Mouse (Mus musculus): Measurements from ENCODE around the gene Ptprm. TPM values are rescaled to one million over a fixed set of nuclear protein-coding genes. Genes with fewer than 3 reads are reported as not detected.

The Ptprm gene
- polyA plus RNA-seq, 1 experiment from 2014 or later, result 16.1 TPM

GRCm38 (mm10) chr17:66755191-66755654, 599.0 kb downstream of the Ptprm start:
- no peaks in the 10 kb centered on the region for H3K27me3 ChIP-seq (replicated peaks)
- 39% methylated on average over 3 of the region's 3 CpGs for WGBS
- H3K4me3 ChIP-seq, result no peak overlapping the region

GRCm38 (mm10) chr17:66754208-66754865, 599.9 kb downstream of the Ptprm start:
- H3K36me3 ChIP-seq, result no peaks in the 10 kb centered on the region
- WGBS, result 79% methylated on average over 9 of the region's 9 CpGs
- H3K4me2 ChIP-seq, result no peak overlapping the region
- no peaks in the 10 kb centered on the region for H3K4me1 ChIP-seq (replicated peaks)
- no peaks in the 10 kb centered on the region for H3K9me3 ChIP-seq (replicated peaks)
- H3K4me3 ChIP-seq, result no peak overlapping the region
- no peaks in the 10 kb centered on the region for H3K27me3 ChIP-seq (replicated peaks)
- no peak overlapping the region for H3K9ac ChIP-seq
- no peak overlapping the region for H3K27ac ChIP-seq (ENCODE audit: poor library complexity, severe bottlenecking)
- ATAC-seq (ENCODE audit: insufficient number of reproducible peaks, low FRiP score), result no peak

More at GRCm38 (mm10) chr17:66755191-66755654, 599.0 kb downstream of the Ptprm start:
- Histone ChIP-seq H3K4me1 (replicated peaks) (no peaks in the 10 kb centered on the region), H3K36me3 (no peaks in the 10 kb centered on the region), H3K9me3 (replicated peaks) (no peaks in the 10 kb centered on the region), H3K9ac (no peak overlapping the region), H3K27ac (ENCODE audit: poor library complexity, severe bottlenecking) (no peak overlapping the region), H3K4me2 (no peak overlapping the region)
- no peak for ATAC-seq (ENCODE audit: insufficient number of reproducible peaks, low FRiP score)

- Histone ChIP-seq H3K27me3 (replicated peaks) (no peaks in the 10 kb centered on the region), H3K9me3 (replicated peaks) (no peaks in the 10 kb centered on the region), H3K9ac (no peak overlapping the region), H3K4me2 (no peak overlapping the region), H3K27ac (ENCODE audit: poor library complexity, severe bottlenecking) (no peak overlapping the region), H3K36me3 (no peaks in the 10 kb centered on the region), H3K4me1 (replicated peaks) (no peaks in the 10 kb centered on the region), H3K4me3 (no peak overlapping the region)
- no peak for ATAC-seq (ENCODE audit: insufficient number of reproducible peaks, low FRiP score)
- WGBS, result 89% methylated on average over 8 of the region's 8 CpGs
Observed at GRCm38 (mm10) chr17:66751746-66752145, 602.5 kb downstream of the Ptprm start.

- H3K4me2 ChIP-seq, result no peak overlapping the region
- no peaks in the 10 kb centered on the region for H3K4me1 ChIP-seq (replicated peaks)
- no peak overlapping the region for H3K27ac ChIP-seq (ENCODE audit: poor library complexity, severe bottlenecking)
- no peak overlapping the region for H3K4me3 ChIP-seq
- no peaks in the 10 kb centered on the region for H3K9me3 ChIP-seq (replicated peaks)
- H3K9ac ChIP-seq, result no peak overlapping the region
- 74% methylated on average over 4 of the region's 4 CpGs for WGBS
- H3K27me3 ChIP-seq (replicated peaks), result no peaks in the 10 kb centered on the region
- no peaks in the 10 kb centered on the region for H3K36me3 ChIP-seq
- no peak for ATAC-seq (ENCODE audit: insufficient number of reproducible peaks, low FRiP score)
Observed at GRCm38 (mm10) chr17:66750481-66751206, 603.6 kb downstream of the Ptprm start.

- Histone ChIP-seq H3K27ac (ENCODE audit: poor library complexity, severe bottlenecking) (no peak overlapping the region), H3K4me2 (no peak overlapping the region), H3K4me3 (no peak overlapping the region), H3K36me3 (no peaks in the 10 kb centered on the region), H3K27me3 (replicated peaks) (no peaks in the 10 kb centered on the region), H3K4me1 (replicated peaks) (no peaks in the 10 kb centered on the region), H3K9ac (no peak overlapping the region), H3K9me3 (replicated peaks) (no peaks in the 10 kb centered on the region)
- 81% methylated on average over 7 of the region's 7 CpGs for WGBS
- ATAC-seq (ENCODE audit: insufficient number of reproducible peaks, low FRiP score), result no peak
Observed at GRCm38 (mm10) chr17:66749976-66750375, 604.3 kb downstream of the Ptprm start.

- 84% methylated on average over 8 of the region's 8 CpGs for WGBS
- H3K27ac ChIP-seq (ENCODE audit: poor library complexity, severe bottlenecking), result no peak overlapping the region
- H3K4me3 ChIP-seq, result no peak overlapping the region
- no peak for ATAC-seq (ENCODE audit: insufficient number of reproducible peaks, low FRiP score)
- no peak overlapping the region for H3K4me2 ChIP-seq
- no peak overlapping the region for H3K9ac ChIP-seq
- 0 out of 2 replicates have a peak, but pooled peaks cover 2% of the 10 kb centered on the region for H3K9me3 ChIP-seq (replicated peaks)
- no peaks in the 10 kb centered on the region for H3K4me1 ChIP-seq (replicated peaks)
- H3K36me3 ChIP-seq, result no peaks in the 10 kb centered on the region
- H3K27me3 ChIP-seq (replicated peaks), result no peaks in the 10 kb centered on the region
Observed at GRCm38 (mm10) chr17:66746506-66746905, 607.8 kb downstream of the Ptprm start.

- Histone ChIP-seq H3K4me2 (no peak overlapping the region), H3K9me3 (replicated peaks) (0 out of 2 replicates have a peak, but pooled peaks cover 2% of the 10 kb centered on the region), H3K4me1 (replicated peaks) (peaks cover 9% of the 10 kb centered on the region), H3K4me3 (no peak overlapping the region), H3K27me3 (replicated peaks) (no peaks in the 10 kb centered on the region), H3K9ac (no peak overlapping the region), H3K36me3 (no peaks in the 10 kb centered on the region), H3K27ac (ENCODE audit: poor library complexity, severe bottlenecking) (no peak overlapping the region)
- WGBS, result 59% methylated on average over 7 of the region's 7 CpGs
- ATAC-seq (ENCODE audit: insufficient number of reproducible peaks, low FRiP score), result no peak
Observed at GRCm38 (mm10) chr17:66743321-66743720, 610.9 kb downstream of the Ptprm start.

GRCm38 (mm10) chr17:66738779-66739345, 615.4 kb downstream of the Ptprm start:
- 41% methylated on average over 8 of the region's 8 CpGs for WGBS

GRCm38 (mm10) chr17:66738331-66738730, 615.9 kb downstream of the Ptprm start:
- Histone ChIP-seq H3K27me3 (replicated peaks) (no peaks in the 10 kb centered on the region), H3K4me1 (replicated peaks) (peaks cover 20% of the 10 kb centered on the region), H3K36me3 (no peaks in the 10 kb centered on the region), H3K4me3 (no peak overlapping the region), H3K9me3 (replicated peaks) (0 out of 2 replicates have a peak, but pooled peaks cover 2% of the 10 kb centered on the region), H3K4me2 (no peak overlapping the region), H3K9ac (no peak overlapping the region), H3K27ac (ENCODE audit: poor library complexity, severe bottlenecking) (no peak overlapping the region)
- ATAC-seq (ENCODE audit: insufficient number of reproducible peaks, low FRiP score), result no peak
- 87% methylated on average over 6 of the region's 6 CpGs for WGBS

More at GRCm38 (mm10) chr17:66738779-66739345, 615.4 kb downstream of the Ptprm start:
- H3K9me3 ChIP-seq (replicated peaks), result 0 out of 2 replicates have a peak, but pooled peaks cover 2% of the 10 kb centered on the region
- peaks cover 20% of the 10 kb centered on the region for H3K4me1 ChIP-seq (replicated peaks)
- peak; percentile 66; the same call in 1 of the 2 replicates for ATAC-seq (ENCODE audit: insufficient number of reproducible peaks, low FRiP score)
- H3K36me3 ChIP-seq, result no peaks in the 10 kb centered on the region
- H3K4me3 ChIP-seq, result no peak overlapping the region
- H3K4me2 ChIP-seq, result no peak overlapping the region
- H3K9ac ChIP-seq, result no peak overlapping the region
- H3K27ac ChIP-seq (ENCODE audit: poor library complexity, severe bottlenecking), result peak overlapping the region; percentile 52; the same call in 1 of the 2 replicates
- no peaks in the 10 kb centered on the region for H3K27me3 ChIP-seq (replicated peaks)

- Histone ChIP-seq H3K9me3 (replicated peaks) (no peaks in the 10 kb centered on the region), H3K4me2 (no peak overlapping the region), H3K4me1 (replicated peaks) (peaks cover 20% of the 10 kb centered on the region), H3K36me3 (no peaks in the 10 kb centered on the region), H3K9ac (no peak overlapping the region), H3K27ac (ENCODE audit: poor library complexity, severe bottlenecking) (no peak overlapping the region), H3K4me3 (no peak overlapping the region), H3K27me3 (replicated peaks) (no peaks in the 10 kb centered on the region)
- WGBS, result 55% methylated on average over 6 of the region's 6 CpGs
- no peak for ATAC-seq (ENCODE audit: insufficient number of reproducible peaks, low FRiP score)
Observed at GRCm38 (mm10) chr17:66736450-66736849, 617.8 kb downstream of the Ptprm start.

GRCm38 (mm10) chr17:66733541-66733940, 620.7 kb downstream of the Ptprm start:
- H3K27me3 ChIP-seq (replicated peaks), result no peaks in the 10 kb centered on the region
- H3K36me3 ChIP-seq, result no peaks in the 10 kb centered on the region
- WGBS, result 87% methylated on average over 12 of the region's 12 CpGs
- H3K4me3 ChIP-seq, result no peak overlapping the region
- peaks cover 12% of the 10 kb centered on the region for H3K4me1 ChIP-seq (replicated peaks)
- no peak overlapping the region for H3K27ac ChIP-seq (ENCODE audit: poor library complexity, severe bottlenecking)
- H3K9ac ChIP-seq, result no peak overlapping the region
- no peak for ATAC-seq (ENCODE audit: insufficient number of reproducible peaks, low FRiP score)
- H3K9me3 ChIP-seq (replicated peaks), result no peaks in the 10 kb centered on the region
- H3K4me2 ChIP-seq, result no peak overlapping the region
